Mouse (Mus musculus) heart, postnatal 10 days (tissue): Measurements from ENCODE around the gene Erg. TPM values are rescaled to one million over a fixed set of nuclear protein-coding genes. Genes with fewer than 3 reads are reported as not detected.

Source experiments
- DNase-seq, 2 experiments: peaks; one replicate each; pipeline ENCODE4 v3.0.0; 2021
- intact Hi-C: fragments of 180-260 bp; cut with DNase I; formaldehyde crosslinking; loops from one replicate; pipeline ENCODE4 v1.15.1; 2025
- total RNA-seq, 2 experiments: library from RNA; stranded (reverse); gene quantifications; 2 replicates each; pipeline ENCODE4 v1.2.3; 2021

Gene Erg
- total RNA-seq, 2 experiments from 2014 or later = 49.6 to 54.5 TPM

GRCm38 (mm10) chr16:95487606-95488351 is 98.6 kb downstream of the Erg start:
- no peak for DNase-seq
- intact Hi-C loops = no loop called here

GRCm38 (mm10) chr16:95481176-95481575 is 105.2 kb downstream of the Erg start:
- intact Hi-C loops = no loop called here
- no peak for DNase-seq

GRCm38 (mm10) chr16:95478558-95478957 is 107.8 kb downstream of the Erg start:
- DNase-seq = no peak
- intact Hi-C loops = no loop called here

- DNase-seq = no peak
- intact Hi-C loops = no loop called here
Measured at GRCm38 (mm10) chr16:95475041-95475440, 111.4 kb downstream of the Erg start.

GRCm38 (mm10) chr16:95473946-95474345 is 112.4 kb downstream of the Erg start:
- intact Hi-C loops = no loop called here
- DNase-seq = no peak

GRCm38 (mm10) chr16:95472771-95473170 is 113.6 kb downstream of the Erg start:
- intact Hi-C loops = no loop called here
- DNase-seq = no peak

- DNase-seq = no peak
- intact Hi-C loops = loop anchor here (5.0 to 10.0 kb wide), 2 partner anchors 275 to 493 kb away; no protein-coding TSS in a partner anchor
Measured at GRCm38 (mm10) chr16:95469262-95470139, 116.9 kb downstream of the Erg start.

GRCm38 (mm10) chr16:95467893-95468292 is 118.5 kb downstream of the Erg start:
- intact Hi-C loops = loop anchor here (5.0 to 10.0 kb wide), 2 partner anchors 273 to 494 kb away; no protein-coding TSS in a partner anchor
- no peak for DNase-seq

- no peak for DNase-seq
- intact Hi-C loops = loop anchor here (5.0 to 10.0 kb wide), 2 partner anchors 272 to 496 kb away; no protein-coding TSS in a partner anchor
Measured at GRCm38 (mm10) chr16:95466548-95466947, 119.8 kb downstream of the Erg start.

GRCm38 (mm10) chr16:95464609-95465008 is 121.8 kb downstream of the Erg start:
- DNase-seq = no peak
- intact Hi-C loops = loop anchor here (5.0 to 10.0 kb wide), 2 partner anchors 270 to 498 kb away; no protein-coding TSS in a partner anchor

- no peak for DNase-seq
- intact Hi-C loops = loop anchor here (10.0 kb wide), 1 partner anchor 269 kb away; no protein-coding TSS in a partner anchor
Measured at GRCm38 (mm10) chr16:95463796-95464195, 122.6 kb downstream of the Erg start.

GRCm38 (mm10) chr16:95461941-95462340 is 124.5 kb downstream of the Erg start:
- intact Hi-C loops = loop anchor here (10.0 kb wide), 1 partner anchor 267 kb away; no protein-coding TSS in a partner anchor
- DNase-seq = no peak

GRCm38 (mm10) chr16:95460336-95460735 is 126.1 kb downstream of the Erg start:
- intact Hi-C loops = loop anchor here (10.0 kb wide), 1 partner anchor 266 kb away; no protein-coding TSS in a partner anchor
- no peak for DNase-seq

- no peak for DNase-seq
- intact Hi-C loops = loop anchor here (2.0 to 5.0 kb wide), 2 partner anchors 107 to 243 kb away; partner anchors contain the start of gene Ets2
Measured at GRCm38 (mm10) chr16:95459325-95459691, 127.1 kb downstream of the Erg start.

GRCm38 (mm10) chr16:95458590-95459324 is 127.6 kb downstream of the Erg start:
- no peak for DNase-seq
- intact Hi-C loops = loop anchor here (2.0 to 5.0 kb wide), 2 partner anchors 106 to 244 kb away; partner anchors contain the start of gene Ets2

- intact Hi-C loops = loop anchor here (5.0 kb wide), 1 partner anchor 105 kb away; no protein-coding TSS in a partner anchor
Measured at GRCm38 (mm10) chr16:95457006-95457405, 129.4 kb downstream of the Erg start.

GRCm38 (mm10) chr16:95455896-95456295 is 130.5 kb downstream of the Erg start:
- DNase-seq = no peak
- intact Hi-C loops = loop anchor here (5.0 kb wide), 1 partner anchor 104 kb away; no protein-coding TSS in a partner anchor

More at GRCm38 (mm10) chr16:95457006-95457405, 129.4 kb downstream of the Erg start:
- DNase-seq = no peak

GRCm38 (mm10) chr16:95455461-95455860 is 130.9 kb downstream of the Erg start:
- intact Hi-C loops = loop anchor here (5.0 kb wide), 1 partner anchor 103 kb away; no protein-coding TSS in a partner anchor
- no peak for DNase-seq

GRCm38 (mm10) chr16:95452411-95452810 is 134.0 kb downstream of the Erg start:
- DNase-seq = no peak
- intact Hi-C loops = no loop called here

GRCm38 (mm10) chr16:95449361-95449725 is 137.1 kb downstream of the Erg start:
- intact Hi-C loops = no loop called here
- DNase-seq = peak in 1 of 2 experiments; percentile 48
